ENCODE assay signal across 8 mouse cellular contexts in the genomic region with DNA sequence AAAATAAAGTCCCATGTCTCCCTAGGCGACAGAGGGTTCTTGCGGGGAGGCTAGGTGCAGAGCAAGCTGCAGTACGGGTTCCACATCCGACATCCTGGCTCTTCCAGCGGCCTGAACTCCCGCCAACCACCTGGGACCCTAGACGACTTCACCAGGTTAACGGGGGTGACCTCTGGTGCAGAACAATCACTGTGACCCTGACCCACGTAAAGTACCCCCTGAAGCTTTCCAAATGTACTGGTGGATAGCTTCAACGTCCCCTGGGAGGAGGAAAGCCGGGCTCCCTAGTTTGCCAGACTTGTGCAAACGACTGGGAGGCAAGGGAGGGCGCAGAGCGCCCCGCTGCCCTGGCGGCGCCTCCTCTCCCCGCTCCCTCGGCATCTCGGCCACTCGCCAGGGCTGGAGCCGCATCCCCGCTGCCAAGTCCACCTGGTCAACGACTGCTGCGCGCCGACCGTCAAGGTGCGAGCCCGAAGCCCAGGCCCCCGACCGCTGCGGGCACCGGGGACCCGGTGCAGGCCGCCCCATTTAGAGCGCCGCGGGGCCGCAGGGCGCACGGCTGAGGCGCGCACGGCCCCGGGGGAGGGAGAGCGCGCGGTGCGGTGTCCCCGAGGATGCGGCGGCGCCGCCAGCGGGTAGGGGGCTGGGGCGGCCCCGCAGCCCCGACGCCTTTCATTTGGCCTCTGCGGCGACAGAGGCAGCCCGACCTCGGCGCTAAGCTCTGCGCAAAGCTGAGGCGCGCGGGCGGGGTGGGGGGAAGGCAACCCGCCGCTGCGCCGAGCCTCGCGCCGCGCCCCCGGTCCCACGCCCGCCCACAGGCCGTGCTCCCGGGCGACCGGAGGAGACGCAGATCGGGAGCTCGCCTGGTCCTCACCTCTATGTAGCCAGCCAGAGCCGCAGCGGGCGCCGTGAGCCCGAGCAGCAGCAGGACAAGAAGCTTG. TPM values are rescaled to one million over a fixed set of nuclear protein-coding genes. Genes with fewer than 3 reads are reported as not detected.
DNase-seq lines count a peak whose midpoint lies in the region; ATAC-seq and TF ChIP-seq lines count a peak whose summit lies in the region.

No protein-coding gene starts in this region.

- DNase-seq in left cerebral cortex, adult 2 months (ENCODE audit: extremely low spot score in 1 of 2, low spot score in 2 of 2) = peak; percentile 21 to 46
- no peak for DNase-seq in left cerebral cortex, adult 11 months (ENCODE audit: low spot score)
- DNase-seq in cerebellum, postnatal 14 days = peak; percentile 75 to 81
- peak; percentile 20 for DNase-seq in gastrocnemius, adult 18-20 months (ENCODE audit: low spot score)
- DNase-seq in limb, embryonic 10.5 days (ENCODE audit: low spot score) = peak; percentile 71
- peak; percentile 16 to 25 for DNase-seq in spleen, postnatal 14 days (ENCODE audit: low spot score in 2 of 2)

- intact Hi-C loops in left cerebral cortex, adult 2 months (cut with DNase I) = loop anchor here (1.0 to 2.0 kb wide), 2 partner anchors 34 to 70 kb away; no protein-coding TSS in a partner anchor

- H3K27ac ChIP-seq in left cerebral cortex, adult 2 months = peak overlapping the region; percentile 97
- peak overlapping the region; percentile 93 for H3K27ac ChIP-seq in hindbrain, embryonic 16.5 days (ENCODE audit: low read depth, low read length)
- H3K27ac ChIP-seq in limb, embryonic 10.5 days = peak overlapping the region; percentile 96
- peak overlapping the region; percentile 95 for H3K27ac ChIP-seq in midbrain, embryonic 13.5 days

- H3K4me2 ChIP-seq in hindbrain, embryonic 16.5 days (ENCODE audit: low read length) = peak overlapping the region; percentile 69
- peak overlapping the region; percentile 96 for H3K4me2 ChIP-seq in midbrain, embryonic 13.5 days (replicated peaks)

- ATAC-seq in hindbrain, embryonic 16.5 days = peak; percentile 69
- ATAC-seq in midbrain, embryonic 13.5 days = peak; percentile 79; the same call in 1 of the 2 replicates

- no peaks in the 10 kb centered on the region for H3K36me3 ChIP-seq in hindbrain, embryonic 16.5 days (ENCODE audit: control insufficient read depth, insufficient read depth, low read length)
- H3K36me3 ChIP-seq in limb, embryonic 10.5 days = peaks cover 2% of the 10 kb centered on the region; the same call in 1 of the 2 replicates
- no peaks in the 10 kb centered on the region for H3K36me3 ChIP-seq in midbrain, embryonic 13.5 days

- WGBS in hindbrain, embryonic 16.5 days = under 1% methylated on average over 62 of the region's 93 CpGs
- WGBS in limb, embryonic 10.5 days = under 1% methylated on average over 92 of the region's 93 CpGs
- WGBS in midbrain, embryonic 13.5 days = under 1% methylated on average over 78 of the region's 93 CpGs

- no peaks in the 10 kb centered on the region for H3K9me3 ChIP-seq in hindbrain, embryonic 16.5 days (ENCODE audit: control insufficient read depth, low read length)
- H3K9me3 ChIP-seq in limb, embryonic 10.5 days (replicated peaks) = no peaks in the 10 kb centered on the region
- H3K9me3 ChIP-seq in midbrain, embryonic 13.5 days = no peaks in the 10 kb centered on the region

- no peaks in the 10 kb centered on the region for H3K27me3 ChIP-seq in hindbrain, embryonic 16.5 days (replicated peaks; ENCODE audit: control insufficient read depth, insufficient read depth, low read length)
- H3K27me3 ChIP-seq in limb, embryonic 10.5 days (ENCODE audit: low read depth, poor library complexity, severe bottlenecking) = no peaks in the 10 kb centered on the region
- H3K27me3 ChIP-seq in midbrain, embryonic 13.5 days = no peaks in the 10 kb centered on the region

- peak overlapping the region; percentile 97 for H3K9ac ChIP-seq in hindbrain, embryonic 16.5 days (ENCODE audit: low read depth, low read length)
- peak overlapping the region; percentile 96 for H3K9ac ChIP-seq in midbrain, embryonic 13.5 days (replicated peaks)

- peaks cover 23% of the 10 kb centered on the region for H3K4me1 ChIP-seq in hindbrain, embryonic 16.5 days (ENCODE audit: control insufficient read depth, insufficient read depth, low read depth, low read length)
- peaks cover 21% of the 10 kb centered on the region for H3K4me1 ChIP-seq in limb, embryonic 10.5 days
- H3K4me1 ChIP-seq in midbrain, embryonic 13.5 days (replicated peaks) = peaks cover 46% of the 10 kb centered on the region

- no peak for TF ChIP-seq CTCF in left cerebral cortex, adult 2 months (IDR thresholded peaks at IDR 0.05)

- H3K4me3 ChIP-seq in left cerebral cortex, adult 2 months = peak overlapping the region; percentile 80
- H3K4me3 ChIP-seq in hindbrain, embryonic 16.5 days (ENCODE audit: low read length) = peak overlapping the region; percentile 98
- peak overlapping the region; percentile 92 for H3K4me3 ChIP-seq in limb, embryonic 10.5 days
- H3K4me3 ChIP-seq in midbrain, embryonic 13.5 days (replicated peaks) = peak overlapping the region; percentile 95

RNA-seq across cellular contexts. Expression of a gene that starts 0.6 kb away (rescaled TPM):
- 100 to 1,000 TPM; 568 to 604 TPM for total RNA-seq in left cerebral cortex, adult 2 months (2021)
- total RNA-seq in gastrocnemius, adult 18-20 months (2021) = 100 to 1,000 TPM in 1 of 2 experiments, 10 to 100 TPM in 1; 99.7 to 123 TPM
- 464 and 482 TPM in 2 replicates for polyA plus RNA-seq in hindbrain, embryonic 16.5 days (2015; fragmentation: Nextera tagmentation; extraction: Ambion mirVana)
- 179 and 182 TPM in 2 replicates for polyA plus RNA-seq in limb, embryonic 10.5 days (2016; fragmentation: Nextera tagmentation; extraction: Ambion mirVana)
- 233 and 270 TPM in 2 replicates for polyA plus RNA-seq in midbrain, embryonic 13.5 days (2015; fragmentation: Nextera tagmentation; extraction: Ambion mirVana)
